Mouse (Mus musculus): Measurements from ENCODE around the gene Dmac2. TPM values are rescaled to one million over a fixed set of nuclear protein-coding genes. Genes with fewer than 3 reads are reported as not detected.

Gene Dmac2
- total and polyA plus RNA-seq, 2 experiments from 2014 or later = 71.3 to 80.4 TPM

- Histone ChIP-seq H3K9me3 (replicated peaks; ENCODE audit: control insufficient read depth, low read length) (no peaks in the 10 kb centered on the region), H3K36me3 (replicated peaks; ENCODE audit: control insufficient read depth, insufficient read depth, low read length) (peaks cover 47% of the 10 kb centered on the region), H3K4me2 (ENCODE audit: low read depth, low read length) (no peak overlapping the region), H3K9ac (replicated peaks; ENCODE audit: low read depth, low read length) (no peak overlapping the region), H3K27ac (ENCODE audit: low read depth) (no peak overlapping the region), H3K27me3 (ENCODE audit: control insufficient read depth, insufficient read depth, low read length) (no peaks in the 10 kb centered on the region), H3K4me1 (ENCODE audit: control insufficient read depth, insufficient read depth) (peaks cover 17% of the 10 kb centered on the region), H3K4me3 (ENCODE audit: low read depth, low read length) (no peak overlapping the region)
- WGBS = 40% methylated on average over 5 of the region's 5 CpGs
- TF ChIP-seq EP300 (IDR thresholded peaks at IDR 0.05; ENCODE audit: low read depth) (no peak), CTCF (IDR thresholded peaks at IDR 0.05; ENCODE audit: low read depth) (no peak)
- no peak for DNase-seq (ENCODE audit: low spot score)
- no peak for ATAC-seq (ENCODE audit: insufficient read depth, low read depth)
Observed at GRCm38 (mm10) chr7:25624851-25625250, 5.6 kb downstream of the Dmac2 start.

GRCm38 (mm10) chr7:25625594-25626250, 6.5 kb downstream of the Dmac2 start:
- no peak overlapping the region for H3K4me3 ChIP-seq (ENCODE audit: low read depth, low read length)
- peaks cover 56% of the 10 kb centered on the region for H3K36me3 ChIP-seq (replicated peaks; ENCODE audit: control insufficient read depth, insufficient read depth, low read length)
- TF ChIP-seq EP300 (IDR thresholded peaks at IDR 0.05; ENCODE audit: low read depth) (no peak), CTCF (IDR thresholded peaks at IDR 0.05; ENCODE audit: low read depth) (peak; percentile 46)
- 78% methylated on average over 10 of the region's 10 CpGs for WGBS
- peak overlapping the region; percentile 79; the same call in 1 of the 2 replicates for H3K27ac ChIP-seq (ENCODE audit: low read depth)
- no peak for DNase-seq (ENCODE audit: low spot score)
- ATAC-seq (ENCODE audit: insufficient read depth, low read depth) = no peak
- H3K27me3 ChIP-seq (ENCODE audit: control insufficient read depth, insufficient read depth, low read length) = no peaks in the 10 kb centered on the region
- no peak overlapping the region for H3K9ac ChIP-seq (replicated peaks; ENCODE audit: low read depth, low read length)
- peaks cover 13% of the 10 kb centered on the region for H3K4me1 ChIP-seq (ENCODE audit: control insufficient read depth, insufficient read depth)
- no peak overlapping the region for H3K4me2 ChIP-seq (ENCODE audit: low read depth, low read length)
- H3K9me3 ChIP-seq (replicated peaks; ENCODE audit: control insufficient read depth, low read length) = no peaks in the 10 kb centered on the region

GRCm38 (mm10) chr7:25626509-25627430, 7.6 kb downstream of the Dmac2 start, which contains the start of gene B3gnt8:
Gene B3gnt8, plus strand, starts transcription at chr7:25626654.
- 12% methylated on average over 28 of the region's 29 CpGs for WGBS
- 0 out of 2 replicates have a peak, but pooled peaks have one; percentile 59 for TF ChIP-seq EP300 (IDR thresholded peaks at IDR 0.05; ENCODE audit: low read depth)
- no peak for TF ChIP-seq CTCF (IDR thresholded peaks at IDR 0.05; ENCODE audit: low read depth)
- peak; percentile 62 for ATAC-seq (ENCODE audit: insufficient read depth, low read depth)

GRCm38 (mm10) chr7:25627431-25628322, 8.5 kb downstream of the Dmac2 start:
- 15% methylated on average over 38 of the region's 38 CpGs for WGBS
- Histone ChIP-seq H3K27ac (ENCODE audit: low read depth) (peak overlapping the region; percentile 79), H3K9me3 (replicated peaks; ENCODE audit: control insufficient read depth, low read length) (no peaks in the 10 kb centered on the region), H3K4me2 (ENCODE audit: low read depth, low read length) (peak overlapping the region; percentile 69), H3K9ac (replicated peaks; ENCODE audit: low read depth, low read length) (peak overlapping the region; percentile 53), H3K4me3 (ENCODE audit: low read depth, low read length) (peak overlapping the region; percentile 45), H3K4me1 (ENCODE audit: control insufficient read depth, insufficient read depth) (peaks cover 13% of the 10 kb centered on the region), H3K36me3 (replicated peaks; ENCODE audit: control insufficient read depth, insufficient read depth, low read length) (peaks cover 58% of the 10 kb centered on the region), H3K27me3 (ENCODE audit: control insufficient read depth, insufficient read depth, low read length) (no peaks in the 10 kb centered on the region)
- ATAC-seq (ENCODE audit: insufficient read depth, low read depth) (peak; percentile 65), DNase-seq (ENCODE audit: low spot score) (peak; percentile 54)
- TF ChIP-seq EP300 (IDR thresholded peaks at IDR 0.05; ENCODE audit: low read depth) = no peak
- no peak for TF ChIP-seq CTCF (IDR thresholded peaks at IDR 0.05; ENCODE audit: low read depth)

More at GRCm38 (mm10) chr7:25626509-25627430, 7.6 kb downstream of the Dmac2 start, which contains the start of gene B3gnt8:
- peak within 1 kb of the TSS; percentile 69 for H3K4me2 ChIP-seq (ENCODE audit: low read depth, low read length)
- H3K9me3 ChIP-seq (replicated peaks; ENCODE audit: control insufficient read depth, low read length) = no peaks in the 10 kb centered on the region
- peaks cover 59% of the 10 kb centered on the region for H3K36me3 ChIP-seq (replicated peaks; ENCODE audit: control insufficient read depth, insufficient read depth, low read length)
- H3K27ac ChIP-seq (ENCODE audit: low read depth) = peak within 1 kb of the TSS; percentile 79
- peaks cover 13% of the 10 kb centered on the region for H3K4me1 ChIP-seq (ENCODE audit: control insufficient read depth, insufficient read depth)
- peak within 1 kb of the TSS; percentile 45 for H3K4me3 ChIP-seq (ENCODE audit: low read depth, low read length)
- peak; percentile 61 for DNase-seq (ENCODE audit: low spot score)
- H3K27me3 ChIP-seq (ENCODE audit: control insufficient read depth, insufficient read depth, low read length) = no peaks in the 10 kb centered on the region
- H3K9ac ChIP-seq (replicated peaks; ENCODE audit: low read depth, low read length) = peak within 1 kb of the TSS; percentile 53

- H3K9ac ChIP-seq (replicated peaks; ENCODE audit: low read depth, low read length) = peak overlapping the region; percentile 53; the same call in 1 of the 2 replicates
- peak overlapping the region; percentile 69 for H3K4me2 ChIP-seq (ENCODE audit: low read depth, low read length)
- peaks cover 52% of the 10 kb centered on the region for H3K36me3 ChIP-seq (replicated peaks; ENCODE audit: control insufficient read depth, insufficient read depth, low read length)
- TF ChIP-seq CTCF (IDR thresholded peaks at IDR 0.05; ENCODE audit: low read depth) = no peak
- no peak for TF ChIP-seq EP300 (IDR thresholded peaks at IDR 0.05; ENCODE audit: low read depth)
- no peaks in the 10 kb centered on the region for H3K27me3 ChIP-seq (ENCODE audit: control insufficient read depth, insufficient read depth, low read length)
- WGBS = 34% methylated on average over 8 of the region's 8 CpGs
- H3K4me1 ChIP-seq (ENCODE audit: control insufficient read depth, insufficient read depth) = peaks cover 13% of the 10 kb centered on the region
- H3K9me3 ChIP-seq (replicated peaks; ENCODE audit: control insufficient read depth, low read length) = no peaks in the 10 kb centered on the region
- no peak for DNase-seq (ENCODE audit: low spot score)
- H3K27ac ChIP-seq (ENCODE audit: low read depth) = no peak overlapping the region
- peak overlapping the region; percentile 45 for H3K4me3 ChIP-seq (ENCODE audit: low read depth, low read length)
- ATAC-seq (ENCODE audit: insufficient read depth, low read depth) = no peak
Observed at GRCm38 (mm10) chr7:25628323-25628620, 9.1 kb downstream of the Dmac2 start.
